Mouse (Mus musculus): Measurements from ENCODE around the gene Cdkn1c. TPM values are rescaled to one million over a fixed set of nuclear protein-coding genes. Genes with fewer than 3 reads are reported as not detected.
A peak's percentile ranks its signal among the peaks of the same experiment; 100 is the strongest.

Gene Cdkn1c
- total RNA-seq, 1 experiment from 2014 or later: 1.0 TPM

GRCm38 (mm10) chr7:143476702-143477335 is 16.0 kb upstream of the Cdkn1c start:
- no peak for ATAC-seq (ENCODE audit: extremely low read depth, insufficient number of reproducible peaks, low FRiP score, poor library complexity, severe bottlenecking)

- ATAC-seq (ENCODE audit: extremely low read depth, insufficient number of reproducible peaks, low FRiP score, poor library complexity, severe bottlenecking): no peak
Observed at GRCm38 (mm10) chr7:143475876-143476275, 15.0 kb upstream of the Cdkn1c start.

DNA sequence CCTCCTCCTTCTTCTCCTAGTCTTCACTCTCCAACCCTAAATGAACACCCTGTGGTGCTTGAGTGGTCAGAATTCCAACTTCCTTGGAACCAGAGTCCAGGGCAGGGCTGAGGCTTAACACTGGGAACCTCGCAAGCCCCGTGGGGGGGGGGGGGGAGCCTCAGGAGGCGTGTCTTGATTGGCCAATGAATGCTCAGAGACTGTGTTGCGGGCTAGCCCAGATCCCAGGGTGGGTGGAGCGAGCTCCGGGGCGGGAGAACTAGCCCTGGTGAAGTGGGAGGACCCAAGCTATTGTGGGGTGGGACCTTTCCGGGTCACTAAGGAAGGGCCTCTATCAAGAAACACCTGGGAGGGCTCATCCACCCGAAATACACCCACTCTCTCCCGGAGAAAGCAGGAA is 14.0 kb upstream of the Cdkn1c start:
- no peak for ATAC-seq (ENCODE audit: extremely low read depth, insufficient number of reproducible peaks, low FRiP score, poor library complexity, severe bottlenecking)

- ATAC-seq (ENCODE audit: extremely low read depth, insufficient number of reproducible peaks, low FRiP score, poor library complexity, severe bottlenecking): no peak
Observed at GRCm38 (mm10) chr7:143473347-143474101, 12.7 kb upstream of the Cdkn1c start, which contains the start of gene Slc22a18. Slc22a18 (plus strand) TSS chr7:143473736.

DNA sequence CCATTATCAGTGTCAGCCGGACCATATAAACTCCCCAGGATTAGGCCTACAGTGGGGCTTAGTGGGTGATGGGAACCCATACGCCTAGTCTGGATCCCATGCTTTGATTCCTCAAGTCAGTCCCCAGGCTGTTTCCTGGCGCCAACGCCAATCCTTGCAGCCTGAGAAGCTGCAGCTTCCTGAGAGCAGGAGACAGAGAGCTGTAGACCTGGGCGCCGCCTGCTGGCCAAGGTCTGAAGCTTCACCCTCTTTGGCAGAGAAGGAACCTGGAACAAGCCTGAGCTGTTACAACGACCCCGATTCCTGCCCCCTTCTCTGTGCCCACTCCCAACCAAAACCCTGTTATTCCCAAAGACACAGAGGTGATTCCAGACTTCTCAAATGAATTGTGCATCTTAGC is 9.1 kb upstream of the Cdkn1c start:
- ATAC-seq (ENCODE audit: extremely low read depth, insufficient number of reproducible peaks, low FRiP score, poor library complexity, severe bottlenecking): peak; percentile 21; the same call in 1 of the 2 replicates

DNA sequence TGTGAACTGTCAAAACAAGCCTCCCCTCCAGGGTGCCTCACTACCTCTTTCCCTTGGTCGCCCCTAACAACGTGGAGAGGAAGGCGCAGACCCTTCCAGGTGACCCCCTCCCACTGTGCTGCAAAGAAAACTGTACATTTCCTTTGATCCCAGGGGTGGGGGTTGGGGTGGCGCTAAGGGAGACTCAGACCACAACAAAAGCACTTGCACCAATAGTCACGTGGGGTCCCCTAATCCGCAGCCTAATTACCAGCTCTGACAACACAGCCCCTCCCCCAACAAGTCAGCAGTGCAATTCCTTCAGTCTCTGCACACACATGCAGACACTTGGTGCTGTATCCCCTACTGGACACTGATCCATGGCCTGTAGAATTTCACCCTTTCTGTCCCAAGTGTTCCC is 6.9 kb upstream of the Cdkn1c start:
- no peak for ATAC-seq (ENCODE audit: extremely low read depth, insufficient number of reproducible peaks, low FRiP score, poor library complexity, severe bottlenecking)

DNA sequence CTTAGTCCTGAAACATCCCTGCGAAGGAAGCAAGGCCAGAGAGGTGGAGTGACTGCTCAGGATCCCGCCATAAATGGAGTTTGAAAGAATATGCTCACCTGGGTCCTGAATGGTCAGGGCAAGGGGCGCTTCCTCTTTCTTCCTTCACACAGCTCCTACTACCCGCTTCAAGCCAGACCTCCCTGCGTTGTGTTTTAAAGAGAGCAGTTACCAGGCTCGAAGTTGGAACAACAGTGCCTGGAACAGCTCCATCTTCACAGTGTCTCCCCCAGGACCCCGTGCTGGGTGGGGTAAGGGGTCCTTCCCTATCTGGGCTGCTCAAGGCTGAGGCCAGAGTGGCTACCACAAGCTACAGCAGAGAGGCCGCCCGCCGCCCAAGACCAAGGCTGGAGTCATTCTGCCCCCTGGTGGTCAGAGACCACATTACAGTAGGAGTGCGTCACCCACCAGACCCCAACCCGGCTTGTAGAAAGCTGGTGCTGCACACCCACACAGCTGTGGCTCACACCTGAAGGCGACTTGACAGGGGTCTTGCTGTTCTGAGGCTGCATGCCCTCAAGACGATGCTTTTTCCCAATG is 5.3 kb upstream of the Cdkn1c start:
- ATAC-seq (ENCODE audit: extremely low read depth, insufficient number of reproducible peaks, low FRiP score, poor library complexity, severe bottlenecking): peak; percentile 39; the same call in 1 of the 2 replicates

DNA sequence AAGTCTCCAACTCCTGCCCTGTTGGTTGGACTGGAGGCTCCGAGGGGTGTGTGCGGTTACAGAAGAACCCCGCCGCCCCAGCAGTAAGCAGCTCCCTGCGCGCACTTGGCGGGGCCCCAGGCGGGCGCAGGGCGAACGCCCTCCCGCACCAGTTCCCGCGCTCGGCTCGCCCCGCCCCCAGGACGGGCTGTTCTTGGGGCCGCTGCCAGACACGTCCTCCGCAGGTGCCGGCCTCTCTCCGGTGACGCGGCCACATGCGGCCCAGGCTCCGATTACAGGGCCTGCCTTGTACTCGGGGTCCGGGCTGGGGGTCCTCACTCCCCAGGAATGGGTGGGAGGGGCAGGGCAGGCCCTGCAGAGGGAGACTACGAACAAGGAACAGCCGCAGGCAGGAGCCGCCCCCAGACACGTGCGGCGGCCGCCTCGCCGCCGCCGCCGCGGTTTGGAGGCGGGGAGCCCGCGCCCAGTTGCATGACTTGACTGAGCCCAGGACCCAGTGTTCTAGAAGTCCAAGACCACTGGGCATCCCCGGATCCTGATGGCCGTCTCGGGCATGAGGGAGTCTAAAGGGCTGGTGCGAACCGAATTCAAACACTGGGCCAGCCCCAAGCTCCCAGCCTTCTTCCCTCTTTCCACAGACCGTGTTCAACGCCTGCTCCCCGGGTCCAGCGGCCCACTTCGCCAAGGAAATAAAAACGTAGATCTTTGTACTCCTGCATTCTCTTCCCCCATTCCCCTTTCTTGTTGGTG is 4.1 kb upstream of the Cdkn1c start:
- no peak for ATAC-seq (ENCODE audit: extremely low read depth, insufficient number of reproducible peaks, low FRiP score, poor library complexity, severe bottlenecking)

DNA sequence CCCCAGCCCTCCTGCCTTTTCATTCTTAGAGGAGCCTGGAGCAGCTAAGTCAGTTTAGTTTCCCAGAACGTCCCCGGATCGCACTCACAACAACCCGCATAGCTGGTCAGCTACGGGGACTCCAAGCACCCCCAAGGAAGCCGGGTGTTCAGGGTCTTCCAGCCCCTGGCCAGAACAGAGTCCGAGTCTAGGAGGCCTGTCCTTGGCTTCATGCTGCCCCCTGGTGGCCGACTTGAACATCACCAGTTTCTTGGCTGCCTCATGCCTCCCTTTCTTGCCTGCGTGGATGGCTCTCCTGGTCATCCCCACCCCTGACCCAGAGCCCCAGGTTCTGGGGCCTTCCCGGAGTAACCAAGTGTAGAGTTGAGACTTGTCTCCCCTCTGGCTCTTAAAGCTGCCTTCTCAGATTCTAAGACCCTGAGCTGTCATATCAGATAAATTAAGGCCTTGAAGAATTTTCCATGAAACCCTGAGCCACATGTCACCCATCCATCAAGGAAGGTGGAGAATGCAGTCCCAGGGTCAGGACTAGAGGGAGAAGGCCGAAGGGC is 3.1 kb upstream of the Cdkn1c start:
- 0 out of 2 replicates have a peak, but pooled peaks have one; percentile 21 for ATAC-seq (ENCODE audit: extremely low read depth, insufficient number of reproducible peaks, low FRiP score, poor library complexity, severe bottlenecking)

DNA sequence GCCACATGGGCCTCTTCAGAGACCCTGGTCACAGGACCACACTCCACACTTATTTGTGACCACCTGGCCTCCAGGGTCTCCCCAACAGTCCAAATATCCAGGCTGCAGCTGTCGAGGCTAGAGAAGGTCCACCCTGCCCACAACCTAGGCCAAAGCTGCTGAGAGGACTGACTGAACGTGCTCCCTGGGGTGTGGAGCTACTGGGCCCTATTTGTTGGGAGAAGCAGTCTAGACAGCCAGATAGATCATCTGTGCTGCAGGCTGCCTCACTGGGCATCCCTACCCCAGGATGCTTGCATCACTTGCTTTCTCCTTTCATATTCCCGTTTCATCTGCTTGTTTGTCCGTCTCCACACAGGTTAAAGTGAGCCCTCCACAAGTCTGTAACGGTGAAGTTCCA is 1.7 kb upstream of the Cdkn1c start:
- no peak for ATAC-seq (ENCODE audit: extremely low read depth, insufficient number of reproducible peaks, low FRiP score, poor library complexity, severe bottlenecking)

GRCm38 (mm10) chr7:143461920-143462319 is 1.1 kb upstream of the Cdkn1c start:
- ATAC-seq (ENCODE audit: extremely low read depth, insufficient number of reproducible peaks, low FRiP score, poor library complexity, severe bottlenecking): no peak

DNA sequence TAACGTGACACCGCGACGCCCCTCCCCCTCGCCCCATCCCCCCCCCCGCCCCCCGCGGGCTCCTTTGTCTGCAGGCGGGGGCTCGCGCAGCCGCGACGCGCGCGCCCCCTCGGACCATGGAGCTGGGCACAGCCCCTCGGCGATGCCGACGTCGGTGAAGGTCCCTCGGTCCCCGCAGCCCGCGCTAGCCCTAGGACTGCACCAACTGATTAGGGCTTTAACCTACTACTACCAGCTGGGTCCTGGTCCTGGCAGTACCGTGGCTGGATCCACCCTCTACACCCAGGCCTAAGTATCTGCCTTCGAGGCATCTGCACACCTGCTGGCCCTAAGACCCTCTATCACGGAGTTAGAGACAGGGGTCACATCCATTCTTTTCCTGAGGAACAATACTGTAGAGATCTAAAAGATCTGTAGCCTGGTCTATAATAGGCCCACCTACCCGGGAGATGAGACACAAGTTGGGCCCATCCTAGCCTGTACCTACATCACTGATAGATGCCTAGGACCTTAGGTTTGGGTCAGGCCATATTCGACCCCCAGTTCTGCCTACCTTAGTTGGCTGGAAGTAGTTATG is 532 bp upstream of the Cdkn1c start:
- ATAC-seq (ENCODE audit: extremely low read depth, insufficient number of reproducible peaks, low FRiP score, poor library complexity, severe bottlenecking): no peak

GRCm38 (mm10) chr7:143460217-143460834 is 524 bp downstream of the Cdkn1c start:
- ATAC-seq (ENCODE audit: extremely low read depth, insufficient number of reproducible peaks, low FRiP score, poor library complexity, severe bottlenecking): no peak

GRCm38 (mm10) chr7:143459332-143460211 is 1.3 kb downstream of the Cdkn1c start:
- no peak for ATAC-seq (ENCODE audit: extremely low read depth, insufficient number of reproducible peaks, low FRiP score, poor library complexity, severe bottlenecking)

DNA sequence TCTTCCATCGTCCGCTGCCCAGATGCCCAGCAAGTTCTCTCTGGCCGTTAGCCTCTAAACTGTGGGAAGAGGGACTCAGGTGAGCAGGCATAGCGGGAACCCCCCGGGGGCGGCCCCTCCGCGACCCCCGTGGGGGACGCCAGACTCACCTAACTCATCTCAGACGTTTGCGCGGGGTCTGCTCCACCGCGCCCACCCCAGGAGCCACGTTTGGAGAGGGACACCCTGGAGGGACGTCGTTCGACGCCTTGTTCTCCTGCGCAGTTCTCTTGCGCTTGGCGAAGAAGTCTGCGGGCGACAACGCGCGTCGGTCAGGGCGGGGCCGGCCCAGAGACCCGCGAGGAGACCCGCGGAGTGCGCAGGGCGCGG is 1.9 kb downstream of the Cdkn1c start:
- ATAC-seq (ENCODE audit: extremely low read depth, insufficient number of reproducible peaks, low FRiP score, poor library complexity, severe bottlenecking): no peak

GRCm38 (mm10) chr7:143447130-143447529 is 13.7 kb downstream of the Cdkn1c start:
- no peak for ATAC-seq (ENCODE audit: extremely low read depth, insufficient number of reproducible peaks, low FRiP score, poor library complexity, severe bottlenecking)

- no peak for ATAC-seq (ENCODE audit: extremely low read depth, insufficient number of reproducible peaks, low FRiP score, poor library complexity, severe bottlenecking)
Observed at GRCm38 (mm10) chr7:143445651-143446460, 15.0 kb downstream of the Cdkn1c start.

Data from neutrophil, adult 5-6 weeks (primary cell).